9 mouse cellular contexts compared by ENCODE assay signal in the genomic region with DNA sequence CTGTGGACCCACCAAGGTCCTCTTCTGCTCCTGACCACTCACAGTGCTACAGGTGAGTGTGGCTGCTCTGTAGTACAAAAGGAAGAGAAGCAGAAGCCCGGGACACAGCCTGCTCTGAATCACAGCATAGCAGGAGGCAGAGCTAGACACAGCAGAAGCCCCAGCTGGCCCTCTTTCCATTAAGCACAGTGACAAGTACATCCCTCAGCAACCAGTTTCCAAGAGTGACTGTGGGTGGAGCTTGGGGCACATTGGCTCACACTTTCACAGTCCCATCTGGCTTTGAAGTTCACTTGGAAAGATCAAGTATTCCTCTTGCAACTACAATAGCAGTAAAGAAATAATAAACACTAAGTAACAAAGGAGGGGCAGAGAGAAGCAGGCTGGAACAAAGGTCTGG. TPM values are rescaled to one million over a fixed set of nuclear protein-coding genes. Genes with fewer than 3 reads are reported as not detected.
DNase-seq lines count a peak whose midpoint lies in the region; ATAC-seq lines count a peak whose summit lies in the region.
"Had no signal": no experiment of that assay in that cellular context is flagged by ENCODE, and none has a peak within 500 bp of the region (broad histone marks: within the 10 kb centered on the region; RNA-seq: fewer than 3 reads in every experiment).

No protein-coding gene starts in this region.

- no peaks in the 10 kb centered on the region for H3K36me3 ChIP-seq in kidney, embryonic 15.5 days
- no peaks in the 10 kb centered on the region for H3K36me3 ChIP-seq in forebrain, embryonic 11.5 days (ENCODE audit: control insufficient read depth, insufficient read depth, low read length)
- H3K36me3 ChIP-seq in neural tube, embryonic 15.5 days = no peaks in the 10 kb centered on the region
- H3K36me3 ChIP-seq: heart, embryonic 12.5 days had no signal

- DNase-seq in kidney, postnatal 4 days = no peak
- DNase-seq in forebrain, embryonic 11.5 days (ENCODE audit: low spot score) = no peak
- DNase-seq in layer of hippocampus, adult 18-20 months (ENCODE audit: low spot score in 2 of 2) = peak; percentile 79 to 91
- no peak for DNase-seq in gastrocnemius, postnatal 25 days
- DNase-seq in urinary bladder, postnatal 4 days (ENCODE audit: low spot score in 2 of 2) = no peak
- DNase-seq in heart, postnatal 4 days = no peak

- no peak overlapping the region for H3K4me2 ChIP-seq in kidney, embryonic 15.5 days
- no peak overlapping the region for H3K4me2 ChIP-seq in forebrain, embryonic 11.5 days (ENCODE audit: low read depth, low read length, severe bottlenecking)
- no peak overlapping the region for H3K4me2 ChIP-seq in neural tube, embryonic 15.5 days
- H3K4me2 ChIP-seq: heart, embryonic 12.5 days had no signal

- no peak overlapping the region for H3K4me3 ChIP-seq in kidney, embryonic 15.5 days (replicated peaks)
- H3K4me3 ChIP-seq in forebrain, embryonic 11.5 days (ENCODE audit: low read depth, low read length) = no peak overlapping the region
- H3K4me3 ChIP-seq in neural tube, embryonic 15.5 days (replicated peaks) = no peak overlapping the region
- H3K4me3 ChIP-seq: heart, embryonic 12.5 days had no signal

- H3K27me3 ChIP-seq in kidney, embryonic 15.5 days = no peaks in the 10 kb centered on the region
- no peaks in the 10 kb centered on the region for H3K27me3 ChIP-seq in forebrain, embryonic 11.5 days (ENCODE audit: control insufficient read depth, insufficient read depth, low read length)
- H3K27me3 ChIP-seq in neural tube, embryonic 15.5 days (replicated peaks) = no peaks in the 10 kb centered on the region
- H3K27me3 ChIP-seq: heart, embryonic 12.5 days had no signal

- no peak for ATAC-seq in kidney, embryonic 15.5 days (replicated peaks; ENCODE audit: low FRiP score)
- ATAC-seq in forebrain, embryonic 11.5 days (replicated peaks; ENCODE audit: low FRiP score) = peak; percentile 59; the same call in 1 of the 2 replicates
- ATAC-seq in neural tube, embryonic 15.5 days (ENCODE audit: low FRiP score) = no peak

- 10% methylated on average over 1 of the region's 1 CpGs for WGBS in kidney, embryonic 15.5 days
- WGBS in forebrain, embryonic 11.5 days = 22% methylated on average over 1 of the region's 1 CpGs
- WGBS in neural tube, embryonic 15.5 days = 5% methylated on average over 1 of the region's 1 CpGs

- peaks cover 78% of the 10 kb centered on the region for H3K4me1 ChIP-seq in kidney, embryonic 15.5 days
- H3K4me1 ChIP-seq in forebrain, embryonic 11.5 days (replicated peaks; ENCODE audit: control insufficient read depth, insufficient read depth, low read length) = peaks cover 20% of the 10 kb centered on the region
- peaks cover 50% of the 10 kb centered on the region for H3K4me1 ChIP-seq in neural tube, embryonic 15.5 days

- no peak overlapping the region for H3K9ac ChIP-seq in kidney, embryonic 15.5 days
- H3K9ac ChIP-seq in forebrain, embryonic 11.5 days (ENCODE audit: low read length) = no peak overlapping the region
- H3K9ac ChIP-seq in neural tube, embryonic 15.5 days (replicated peaks) = no peak overlapping the region
- H3K9ac ChIP-seq: heart, embryonic 12.5 days had no signal

- H3K27ac ChIP-seq in kidney, embryonic 15.5 days = 0 out of 2 replicates have a peak overlapping the region, but pooled peaks have one; percentile 7
- peak overlapping the region; percentile 60 for H3K27ac ChIP-seq in forebrain, embryonic 11.5 days (ENCODE audit: low read depth, low read length)
- peak overlapping the region; percentile 66 for H3K27ac ChIP-seq in neural tube, embryonic 15.5 days (replicated peaks)

- H3K9me3 ChIP-seq in kidney, embryonic 15.5 days (replicated peaks) = no peaks in the 10 kb centered on the region
- no peaks in the 10 kb centered on the region for H3K9me3 ChIP-seq in forebrain, embryonic 11.5 days (ENCODE audit: control insufficient read depth, low read length)
- H3K9me3 ChIP-seq in neural tube, embryonic 15.5 days (replicated peaks) = no peaks in the 10 kb centered on the region
- H3K9me3 ChIP-seq: heart, embryonic 12.5 days had no signal

RNA-seq across cellular contexts. Expression of a gene that starts 32.2 kb away (rescaled TPM):
- 17.8 and 19.3 TPM in 2 replicates for polyA plus RNA-seq in kidney, embryonic 15.5 days (2015; fragmentation: Nextera tagmentation; extraction: Ambion mirVana)
- 10.9 and 13.1 TPM in 2 replicates for polyA plus RNA-seq in forebrain, embryonic 11.5 days (2014; fragmentation: Nextera tagmentation; extraction: Ambion mirVana)
- total RNA-seq in layer of hippocampus, adult 18-20 months (2021) = 10 to 100 TPM; 39.3 to 45.0 TPM
- 17.1 and 19.7 TPM in 2 replicates for polyA plus RNA-seq in neural tube, embryonic 15.5 days (2015; fragmentation: Nextera tagmentation; extraction: Ambion mirVana)
- 1 to 10 TPM; 2.7 to 4.5 TPM for total RNA-seq in gastrocnemius, postnatal 25 days (2021)
- 10 to 100 TPM; 12.5 to 12.7 TPM for total RNA-seq in heart, postnatal 4 days (2021)

Comparison
In these comparisons a context has a peak if more than half of its experiments do, and no peak if none do; other contexts are left out.
1. H3K27ac ChIP-seq: peak in every context shown above with its lines; median percentile 66 in neural tube, embryonic 15.5 days; 60 in forebrain, embryonic 11.5 days; 7 in kidney, embryonic 15.5 days.
2. DNase-seq: peak in layer of hippocampus, adult 18-20 months (2 of 2); none in kidney, postnatal 4 days (0 of 2), forebrain, embryonic 11.5 days (single experiment), gastrocnemius, postnatal 25 days (single experiment), urinary bladder, postnatal 4 days (0 of 2) and heart, postnatal 4 days (single experiment).